Mouse (Mus musculus) c-Kit-positive CD71-negative TER-119-negative erythroid progenitor cells, embryonic 14.5 days (primary cell): ENCODE measurements around the gene Col2a1.
A peak's percentile ranks its signal among the peaks of the same experiment; 100 is the strongest.

Source experiments
- DNase-seq: peaks from one replicate; pipeline ENCODE4 v3.0.0-alpha.2; 2013; ENCODE audit warnings: low read depth

Col2a1 gene

DNA sequence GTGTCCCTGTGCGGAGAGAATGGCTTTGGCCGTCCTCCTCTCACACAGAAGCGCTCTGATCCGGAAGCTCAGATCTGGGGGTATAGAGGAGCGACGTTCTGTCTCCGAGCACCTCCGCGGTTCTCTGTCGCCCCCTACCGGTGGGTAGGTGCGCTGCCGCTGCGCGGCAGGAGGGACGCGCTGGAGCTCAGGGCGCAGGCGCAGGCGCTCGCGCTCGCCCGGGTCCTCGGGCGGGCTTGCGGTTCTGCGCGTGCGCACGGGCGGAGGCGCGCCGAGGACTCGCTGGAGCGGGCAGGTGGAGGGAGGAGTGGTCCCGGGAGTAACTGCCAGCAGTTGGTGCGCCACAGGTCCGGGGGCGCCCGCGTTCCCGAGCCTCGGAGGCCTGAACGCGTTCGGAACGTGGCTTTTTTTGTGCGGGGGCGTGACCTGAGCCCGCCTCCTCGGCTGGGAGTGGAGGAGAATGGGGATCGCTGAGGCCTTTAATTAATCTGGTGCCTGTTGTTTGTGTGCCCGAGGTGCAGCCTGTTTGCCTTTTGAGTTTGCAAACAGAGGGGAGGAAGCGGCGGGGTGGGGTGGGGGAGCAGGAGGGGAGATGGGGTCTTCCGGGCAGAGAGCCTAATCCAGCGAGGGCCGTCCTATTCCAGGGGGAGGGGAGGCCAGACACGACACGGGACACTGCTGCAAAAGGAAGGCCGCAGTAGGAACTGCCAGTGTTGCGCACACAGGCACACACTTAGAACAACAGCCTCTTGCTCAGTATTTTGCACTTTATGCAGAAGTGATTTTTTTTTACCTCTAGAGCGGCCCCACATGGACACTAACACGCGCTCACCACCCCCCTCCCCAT, 40.3 kb downstream of the Col2a1 start, which contains the start of gene Tmem106c:
Gene Tmem106c, plus strand, starts transcription at position 212 of the 847 bp plus-strand sequence.
- DNase-seq: peak; percentile 87

GRCm38 (mm10) chr15:97963329-97963988, 41.0 kb downstream of the Col2a1 start:
- no peak for DNase-seq

GRCm38 (mm10) chr15:97956416-97956815, 48.1 kb downstream of the Col2a1 start:
- DNase-seq: no peak

DNA sequence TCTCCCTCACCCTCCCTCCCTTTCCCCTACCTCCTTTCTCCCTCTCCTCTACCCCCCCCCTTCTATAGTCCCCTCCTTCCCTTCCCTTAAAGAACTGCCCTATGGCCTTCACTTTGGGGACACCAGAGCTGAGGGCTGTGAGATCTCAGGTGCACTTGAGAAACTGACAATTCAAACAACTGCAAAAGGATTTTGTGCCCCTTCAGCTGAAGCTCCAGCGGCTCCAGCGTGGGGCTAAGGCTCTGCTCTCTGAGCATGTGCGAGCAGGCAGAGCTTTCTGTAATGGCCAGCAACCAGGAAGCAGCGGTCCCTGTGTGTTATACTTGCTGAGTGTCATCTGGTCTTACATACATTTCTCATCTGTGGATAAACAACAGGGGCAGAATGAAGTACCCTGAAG, 48.8 kb downstream of the Col2a1 start:
- DNase-seq: no peak

DNA sequence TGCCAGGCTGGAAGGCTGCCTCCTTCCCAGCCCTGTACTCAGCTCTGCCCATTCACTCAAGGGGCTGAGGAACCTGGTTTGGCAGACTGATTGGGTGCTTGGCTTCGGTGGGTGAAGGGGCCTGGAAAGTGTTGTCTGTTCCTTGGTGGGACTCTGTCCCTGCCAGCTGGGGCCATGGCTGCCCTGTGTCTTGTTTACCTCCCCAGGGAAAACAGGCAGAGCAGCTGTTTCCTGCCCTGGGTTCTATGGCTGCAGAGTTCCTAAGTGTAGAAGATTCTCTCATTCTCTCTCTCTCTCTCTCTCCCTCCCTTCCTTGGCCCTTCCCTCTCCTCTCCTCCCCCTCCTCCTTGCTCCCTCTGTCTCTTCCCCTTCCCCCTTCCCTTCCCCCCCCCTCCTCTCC, 49.2 kb downstream of the Col2a1 start:
- DNase-seq: no peak

DNA sequence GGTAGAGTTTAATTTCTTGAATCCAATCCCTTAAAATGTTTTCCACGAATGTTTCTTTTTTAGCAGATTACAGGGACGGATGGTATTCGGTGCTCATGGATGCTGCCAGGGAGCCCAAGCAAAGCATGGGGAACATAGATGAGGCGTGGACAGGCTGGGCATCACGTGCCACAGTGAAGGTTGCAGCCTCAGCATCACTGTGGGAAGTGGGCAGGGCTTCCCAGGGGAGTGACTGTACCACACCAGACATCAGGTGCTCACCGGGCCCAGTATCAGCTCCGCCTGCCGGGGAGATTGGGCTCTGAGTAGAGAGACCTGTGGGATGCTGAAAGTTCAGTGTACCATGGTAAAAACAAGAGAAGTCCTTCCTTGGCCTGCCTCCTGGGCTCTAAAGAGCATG, 49.8 kb downstream of the Col2a1 start:
- DNase-seq: no peak

- no peak for DNase-seq
These were observed 51.7 kb downstream of the Col2a1 start for GRCm38 (mm10) chr15:97952889-97953189.

DNA sequence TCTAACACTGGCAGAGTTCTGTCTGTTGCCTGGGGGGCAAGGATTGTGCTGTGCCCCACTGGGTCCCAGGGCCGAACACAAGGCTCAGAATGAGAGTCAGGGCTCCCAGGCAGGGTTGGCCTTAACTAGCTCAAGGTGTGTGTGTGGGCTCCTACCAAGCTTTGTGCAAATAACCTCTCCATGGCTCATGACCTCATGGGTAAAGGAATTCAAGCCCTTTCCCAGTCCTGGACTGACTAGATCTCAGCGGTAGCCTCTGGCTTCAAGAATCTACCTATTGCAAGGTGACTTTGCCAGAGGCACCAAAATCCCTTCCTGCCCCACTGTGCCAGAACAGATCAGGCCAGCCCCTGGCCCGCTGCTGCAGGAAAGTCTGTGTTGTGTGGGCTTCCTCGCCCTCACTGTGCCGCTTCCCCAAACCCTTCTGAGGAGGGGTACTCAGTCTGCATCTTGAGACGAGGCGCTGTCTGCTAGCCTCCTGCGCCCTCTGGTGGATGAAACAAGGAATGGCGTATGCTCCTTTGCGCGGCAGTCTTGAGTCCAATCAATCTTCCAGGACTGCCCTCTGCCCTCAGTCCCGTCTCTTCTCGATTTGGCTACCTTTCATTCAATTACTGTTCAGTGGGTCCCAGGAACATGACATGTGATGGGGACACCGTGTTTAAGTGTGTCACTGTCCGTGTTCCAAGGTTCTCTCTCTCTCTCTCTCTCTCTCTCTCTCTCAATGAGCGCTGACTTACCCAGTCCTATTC, 52.2 kb downstream of the Col2a1 start:
- DNase-seq: peak; percentile 59

DNA sequence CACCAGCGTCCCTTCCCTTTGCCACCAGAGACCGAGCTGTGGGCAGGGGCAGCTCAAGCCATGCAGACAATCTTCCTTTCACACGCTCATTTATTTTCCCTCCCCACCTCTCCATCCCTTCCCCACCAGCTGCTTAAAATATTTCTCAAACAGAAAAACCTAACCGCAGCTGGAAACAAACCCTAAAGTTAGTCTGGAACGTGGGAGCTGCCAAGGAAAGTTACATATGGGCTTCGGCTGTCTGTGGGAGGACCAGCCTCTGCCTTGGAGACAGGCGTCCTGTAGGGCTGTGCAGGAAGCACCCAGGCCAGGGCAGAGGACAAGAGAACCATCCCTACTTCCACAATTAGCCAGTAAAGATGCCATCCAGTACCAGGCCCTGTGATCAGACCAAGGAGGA, 54.3 kb downstream of the Col2a1 start:
- DNase-seq: no peak

- peak; percentile 24 for DNase-seq
These were observed 54.8 kb downstream of the Col2a1 start for GRCm38 (mm10) chr15:97949706-97950105.

DNA sequence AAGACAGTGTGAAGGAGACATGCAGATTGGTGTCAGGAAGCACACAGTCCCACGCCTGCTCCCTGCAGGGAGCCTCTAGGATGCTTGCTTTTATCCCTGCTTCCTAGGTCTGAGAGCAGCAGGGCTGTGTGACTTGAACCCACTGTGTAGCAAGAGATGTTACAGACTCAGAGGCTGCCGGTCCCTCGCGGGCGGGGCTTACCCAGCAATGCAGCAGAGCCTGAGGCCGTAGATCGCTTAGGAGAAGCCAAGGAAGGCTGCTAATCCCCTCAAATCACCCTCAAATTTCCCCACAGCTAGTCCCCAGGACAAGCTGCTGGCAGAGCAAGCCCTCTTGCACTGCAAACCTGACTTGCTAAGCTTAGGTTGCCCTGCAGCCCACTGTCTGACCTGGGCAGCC, 55.8 kb downstream of the Col2a1 start:
- no peak for DNase-seq

DNA sequence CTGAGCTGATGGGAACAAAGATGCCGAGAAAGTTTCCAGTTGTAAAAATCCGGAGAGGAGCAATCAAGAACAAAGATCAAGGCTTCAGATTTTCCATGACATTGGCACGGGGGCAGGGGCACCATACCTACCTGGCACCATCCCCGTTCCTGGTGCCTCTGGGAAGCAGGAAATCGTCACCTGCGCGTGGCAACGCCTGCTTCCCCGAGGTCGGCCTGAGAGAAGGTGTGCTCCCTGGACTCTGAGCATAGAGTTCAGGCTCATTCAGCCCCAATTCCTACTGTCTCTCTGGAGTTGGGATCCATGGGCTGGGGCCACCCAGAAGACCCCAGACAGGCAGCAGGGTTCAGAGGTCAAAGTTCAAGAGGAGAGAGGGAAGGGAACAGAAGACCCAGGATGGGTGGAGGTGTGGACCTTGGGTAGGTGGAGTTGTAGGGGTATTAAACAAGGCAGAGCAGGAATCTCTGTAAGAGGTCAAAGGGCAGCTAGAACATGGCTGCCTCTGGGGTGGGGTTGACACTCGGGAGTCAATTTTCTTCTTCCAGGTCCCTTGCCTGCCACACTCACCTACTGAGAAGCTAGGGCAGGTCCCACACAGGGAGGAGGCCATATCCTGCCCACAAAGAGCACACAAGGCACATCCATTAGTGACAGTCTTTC, 58.7 kb downstream of the Col2a1 start:
- no peak for DNase-seq

- no peak for DNase-seq
These were observed 59.4 kb downstream of the Col2a1 start for GRCm38 (mm10) chr15:97944919-97945574.

GRCm38 (mm10) chr15:97943356-97943755, 61.1 kb downstream of the Col2a1 start:
- no peak for DNase-seq

DNA sequence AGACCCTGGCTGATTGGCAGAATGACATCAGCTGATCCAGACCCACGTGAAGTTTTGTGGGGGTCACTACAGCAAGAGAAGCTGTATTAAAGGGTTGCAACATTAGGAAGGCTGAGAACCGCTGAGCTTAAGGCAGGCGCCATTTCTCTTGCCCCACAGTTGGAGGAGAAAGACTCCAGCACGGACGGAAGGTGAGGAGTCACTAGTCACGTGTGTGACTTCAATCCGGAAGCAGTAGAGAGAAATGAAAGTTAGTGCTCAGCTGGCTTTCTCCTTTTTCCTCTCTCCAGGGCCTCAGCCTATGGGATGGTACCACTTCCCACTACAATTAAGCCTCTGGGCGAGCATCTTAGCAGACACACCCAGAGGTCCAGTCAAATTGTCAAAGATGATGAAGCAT, 62.0 kb downstream of the Col2a1 start:
- DNase-seq: no peak

- DNase-seq: no peak
These were observed 63.2 kb downstream of the Col2a1 start for GRCm38 (mm10) chr15:97941306-97941705.

DNA sequence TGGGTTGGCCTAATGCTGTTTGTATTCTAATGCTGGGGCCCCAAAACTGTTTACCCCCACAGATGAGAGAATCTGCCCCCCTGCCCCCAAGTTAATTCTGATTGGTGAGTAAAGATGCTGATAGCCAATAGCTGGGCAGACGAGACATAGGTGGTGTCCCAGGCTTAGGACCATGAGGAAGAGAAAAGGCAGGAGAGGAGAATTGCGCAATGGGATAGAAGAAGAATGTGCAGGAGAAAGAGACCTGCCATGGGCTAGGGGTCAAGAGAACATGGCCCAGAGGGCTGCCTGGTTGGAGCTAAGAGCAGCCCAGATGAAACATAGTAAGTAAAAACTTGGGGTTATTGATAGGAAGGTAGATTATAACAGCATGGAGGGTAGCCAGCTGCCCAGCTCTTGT, 64.4 kb downstream of the Col2a1 start:
- DNase-seq: no peak

DNA sequence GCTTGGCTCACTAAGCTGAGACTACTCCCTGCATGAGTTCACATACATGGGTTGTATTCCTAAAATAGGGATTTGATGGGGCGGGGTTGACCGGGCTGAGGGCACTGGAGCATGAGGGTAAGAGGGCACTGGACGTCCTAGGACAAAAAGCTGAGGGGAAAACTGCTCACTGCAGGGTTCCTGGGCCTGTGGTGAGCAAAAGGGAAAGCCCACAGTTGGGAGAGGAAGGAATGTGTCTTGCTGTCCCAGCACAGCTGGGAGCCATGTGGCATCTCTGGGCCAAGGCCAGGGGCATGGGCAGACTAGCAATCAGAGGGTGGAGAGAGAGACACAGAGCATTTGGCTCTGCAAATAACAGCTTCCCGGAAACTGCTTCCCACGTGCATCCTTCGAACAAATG, 65.9 kb downstream of the Col2a1 start:
- DNase-seq: no peak

DNA sequence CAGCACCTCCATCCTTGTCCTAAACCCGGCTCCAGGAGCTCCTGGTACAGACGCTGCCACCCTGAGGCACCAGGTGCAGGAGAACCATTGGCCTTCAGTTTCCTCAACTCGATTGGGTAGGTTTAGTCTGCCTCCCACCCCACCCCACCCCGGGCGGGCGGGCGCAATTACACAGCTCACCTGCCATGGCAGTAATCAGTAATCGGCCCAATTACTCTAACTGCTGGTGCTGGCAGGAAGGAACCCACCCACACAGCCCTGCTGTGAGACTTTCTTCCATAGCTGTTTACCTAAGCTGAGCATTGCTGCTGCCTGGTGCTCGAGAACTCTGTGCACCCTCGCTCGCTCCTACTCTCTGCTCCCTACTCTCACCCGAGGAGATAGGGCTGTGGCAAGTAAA, 72.1 kb downstream of the Col2a1 start:
- no peak for DNase-seq

DNA sequence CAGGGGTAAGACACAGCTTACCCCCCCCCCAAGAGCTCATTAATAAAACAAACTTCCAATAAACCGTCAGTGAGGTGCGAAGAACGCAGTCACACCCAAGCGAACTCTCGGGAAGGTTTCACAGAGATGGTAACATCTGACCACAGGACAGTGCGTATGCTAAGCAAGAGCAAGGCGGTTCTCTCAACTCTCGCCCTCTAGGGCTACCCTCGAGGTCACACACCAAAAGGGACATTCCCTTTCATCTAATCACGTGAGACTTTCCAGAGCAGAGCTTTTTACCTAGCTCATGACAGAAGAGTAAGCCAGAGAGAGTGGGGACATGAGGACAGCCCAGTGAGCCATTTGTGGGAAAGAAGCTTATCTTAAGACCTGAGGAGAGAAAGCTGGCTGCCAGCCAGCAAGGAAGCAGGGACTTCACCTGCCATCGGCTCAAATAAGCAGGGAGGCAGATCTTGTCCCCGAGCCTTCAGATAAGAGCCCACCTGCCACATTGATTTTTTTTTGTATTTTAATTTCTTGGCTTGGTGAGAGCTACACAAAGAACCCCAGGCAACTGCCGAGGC, 75.2 kb downstream of the Col2a1 start:
- DNase-seq: no peak

- DNase-seq: no peak
These were observed 76.7 kb downstream of the Col2a1 start for GRCm38 (mm10) chr15:97927821-97928220.

GRCm38 (mm10) chr15:97927018-97927417, 77.5 kb downstream of the Col2a1 start:
- DNase-seq: no peak
